Mouse (Mus musculus) C3H10T1/2 (cell line): ENCODE data around the gene Smarcd2. TPM values are rescaled to one million over a fixed set of nuclear protein-coding genes. Genes with fewer than 3 reads are reported as not detected.

Experiments used
- polyA plus RNA-seq, 2 experiments: library from polyadenylated mRNA; unstranded; fragments of >200 nt; fragmentation: generic; extraction: Trizol; gene quantifications; one replicate each; pipeline ENCODE4 v1.2.1; 2012; ENCODE audit warnings: missing spikeins in 2 of 2

Smarcd2 gene
- polyA plus RNA-seq, result 10 to 100 TPM; 42.5 to 74.2 TPM

GRCm38 (mm10) chr11:106272644-106273310 is at the start of gene Smarcd2:
Smarcd2 (minus strand) TSS chr11:106272972.

GRCm38 (mm10) chr11:106314333-106314812 is 41.6 kb upstream of the Smarcd2 start, which contains the start of gene Cd79b:
Cd79b (minus strand) TSS chr11:106314762.

GRCm38 (mm10) chr11:106301765-106302164 is 29.0 kb upstream of the Smarcd2 start, which contains the start of gene Gh:
Gh (minus strand) TSS chr11:106301865.

GRCm38 (mm10) chr11:106276454-106276853 is 3.7 kb upstream of the Smarcd2 start, which contains the start of gene Tcam1:
Tcam1 (plus strand) TSS chr11:106276672.

GRCm38 (mm10) chr11:106255685-106256451 is 16.9 kb downstream of the Smarcd2 start, which contains the start of the genes Ftsj3 and Psmc5:
Ftsj3 (minus strand) TSS chr11:106256079.
Psmc5 (plus strand) TSS chr11:106256154.

GRCm38 (mm10) chr11:106216730-106217490 is 55.9 kb downstream of the Smarcd2 start, which contains the start of gene Ddx42:
Ddx42 (plus strand) TSS chr11:106216926.

GRCm38 (mm10) chr11:106215927-106216729 is 56.6 kb downstream of the Smarcd2 start, which contains the start of gene Ccdc47:
Ccdc47 (minus strand) TSS chr11:106216344.

Other genes with a start within 250 kb of the Smarcd2 start
- 10 to 100 TPM; 17.9 to 41.8 TPM for gene Dcaf7, start 236.1 kb downstream of the Smarcd2 start, polyA plus RNA-seq
- 10 to 100 TPM in 1 of 2 experiments, 1 to 10 TPM in 1; 8.3 to 12.9 TPM for gene Taco1, start 206.9 kb downstream of the Smarcd2 start, polyA plus RNA-seq
- 10 to 100 TPM in 1 of 2 experiments, 1 to 10 TPM in 1; 9.4 to 26.9 TPM for gene Map3k3, start 188.4 kb downstream of the Smarcd2 start, polyA plus RNA-seq
- gene Gm10840, start 112.1 kb downstream of the Smarcd2 start, polyA plus RNA-seq, result 1 to 10 TPM in 1 of 2 experiments, not detected in 1; 1.1 TPM
- gene Limd2, start 112.1 kb downstream of the Smarcd2 start, polyA plus RNA-seq, result 10 to 100 TPM; 71.9 to 89.6 TPM
- 10 to 100 TPM; 15.6 to 21.2 TPM for gene Strada, start 70.8 kb downstream of the Smarcd2 start, polyA plus RNA-seq
- 10 to 100 TPM in 1 of 2 experiments, 1 to 10 TPM in 1; 3.0 to 18.7 TPM for gene Ccdc47, start 56.6 kb downstream of the Smarcd2 start, polyA plus RNA-seq
- 10 to 100 TPM in 1 of 2 experiments, 1 to 10 TPM in 1; 2.8 to 28.5 TPM for gene Ddx42, start 56.0 kb downstream of the Smarcd2 start, polyA plus RNA-seq
- 10 to 100 TPM; 19.5 to 25.6 TPM for gene Ftsj3, start 16.9 kb downstream of the Smarcd2 start, polyA plus RNA-seq
- gene Psmc5, start 16.8 kb downstream of the Smarcd2 start, polyA plus RNA-seq, result 100 to 1,000 TPM; 181 to 374 TPM
- gene Tcam1, start 3.7 kb upstream of the Smarcd2 start, polyA plus RNA-seq, result under 1 TPM; 0.07 to 0.14 TPM
- gene Gh, start 28.9 kb upstream of the Smarcd2 start, polyA plus RNA-seq, result under 1 TPM; 0.05 to 0.09 TPM
- under 1 TPM in 1 of 2 experiments, not detected in 1; 0.06 TPM for gene Cd79b, start 41.8 kb upstream of the Smarcd2 start, polyA plus RNA-seq
- under 1 TPM in 1 of 2 experiments, not detected in 1; 0.02 TPM for gene Scn4a, start 80.3 kb upstream of the Smarcd2 start, polyA plus RNA-seq
- gene Prr29, start 92.5 kb upstream of the Smarcd2 start, polyA plus RNA-seq, result not detected
- gene Icam2, start 115.1 kb upstream of the Smarcd2 start, polyA plus RNA-seq, result under 1 TPM in 1 of 2 experiments, not detected in 1; 0.13 TPM
- gene Ern1, start 214.9 kb upstream of the Smarcd2 start, polyA plus RNA-seq, result 1 to 10 TPM in 1 of 2 experiments, under 1 TPM in 1; 0.71 to 5.3 TPM